Mouse (Mus musculus) midbrain, embryonic 12.5 days (tissue): ENCODE results near the gene Kcnj11. TPM values are rescaled to one million over a fixed set of nuclear protein-coding genes. Genes with fewer than 3 reads are reported as not detected.

Experiments used
- ATAC-seq: fragments of 200-750 bp; cut with Nextera tagmentation; 2 replicates; pipeline ENCODE4 v1.8.0; 2017; ENCODE audit warnings: low read depth, moderate TSS enrichment, moderate library complexity; ENCODE audit not compliant: low FRiP score
- H3K27ac ChIP-seq: fragments of 300-500 bp; sonication (generic); replicated peaks from 2 replicates; pipeline ENCODE4 v1.5.1; 2016; ENCODE audit warnings: mild to moderate bottlenecking
- H3K27me3 ChIP-seq: fragments of 300-500 bp; sonication (generic); 2 replicates; pipeline ENCODE4 v1.6.1; 2016; ENCODE audit warnings: mild to moderate bottlenecking
- H3K36me3 ChIP-seq: fragments of 300-500 bp; sonication (generic); 2 replicates; pipeline ENCODE4 v1.6.1; 2016
- H3K4me1 ChIP-seq: fragments of 300-500 bp; sonication (generic); 2 replicates; pipeline ENCODE4 v1.6.1; 2016
- H3K4me2 ChIP-seq: fragments of 300-500 bp; sonication (generic); replicated peaks from 2 replicates; pipeline ENCODE4 v1.6.1; 2016; ENCODE audit warnings: mild to moderate bottlenecking, moderate library complexity
- H3K4me3 ChIP-seq: fragments of 300-500 bp; sonication (generic); 2 replicates; pipeline ENCODE4 v1.5.1; 2016; ENCODE audit warnings: mild to moderate bottlenecking
- H3K9ac ChIP-seq: fragments of 300-500 bp; sonication (generic); replicated peaks from 2 replicates; pipeline ENCODE4 v1.6.1; 2016; ENCODE audit warnings: mild to moderate bottlenecking, moderate library complexity
- H3K9me3 ChIP-seq: fragments of 300-500 bp; sonication (generic); 2 replicates; pipeline ENCODE4 v1.6.1; 2016; ENCODE audit warnings: mild to moderate bottlenecking
- WGBS: fragments of 180-500 bp; shearing (Covaris S2); methylation state at CpG from one replicate; pipeline ENCODE4 v1.1.7; 2016; 5-methylcytosine and 5-hydroxymethylcytosine counted together
- polyA plus RNA-seq: library from polyadenylated mRNA; unstranded; fragments of >200 nt; fragmentation: Nextera tagmentation; extraction: Ambion mirVana; gene quantifications from 2 replicates; pipeline ENCODE4 v1.2.1, GENCODE M21; 2016

The Kcnj11 gene
- polyA plus RNA-seq, 1 experiment from 2014 or later, result 0.54 TPM

GRCm38 (mm10) chr7:46103075-46103591 lies 2.6 kb upstream of the Kcnj11 start:
- no peak overlapping the region for H3K27ac ChIP-seq
- peaks cover 26% of the 10 kb centered on the region for H3K27me3 ChIP-seq
- 79% methylated on average over 8 of the region's 8 CpGs for WGBS
- no peak overlapping the region for H3K4me2 ChIP-seq
- 0 out of 2 replicates have a peak, but pooled peaks cover 4% of the 10 kb centered on the region for H3K4me1 ChIP-seq
- no peaks in the 10 kb centered on the region for H3K9me3 ChIP-seq
- no peak for ATAC-seq
- no peaks in the 10 kb centered on the region for H3K36me3 ChIP-seq
- H3K4me3 ChIP-seq, result no peak overlapping the region
- H3K9ac ChIP-seq, result no peak overlapping the region

GRCm38 (mm10) chr7:46099682-46100081 lies 882 bp downstream of the Kcnj11 start:
- Histone ChIP-seq H3K4me3 (peak overlapping the region; percentile 61; the same call in 1 of the 2 replicates), H3K4me1 (0 out of 2 replicates have a peak, but pooled peaks cover 4% of the 10 kb centered on the region), H3K9me3 (no peaks in the 10 kb centered on the region), H3K36me3 (no peaks in the 10 kb centered on the region), H3K27ac (no peak overlapping the region), H3K4me2 (peak overlapping the region; percentile 68), H3K27me3 (peaks cover 58% of the 10 kb centered on the region), H3K9ac (no peak overlapping the region)
- WGBS, result 87% methylated on average over 13 of the region's 13 CpGs
- ATAC-seq, result 0 out of 2 replicates have a peak, but pooled peaks have one; percentile 4

GRCm38 (mm10) chr7:46098919-46099286 lies 1.7 kb downstream of the Kcnj11 start:
- Histone ChIP-seq H3K4me2 (no peak overlapping the region), H3K9ac (no peak overlapping the region), H3K4me3 (no peak overlapping the region), H3K9me3 (no peaks in the 10 kb centered on the region), H3K27ac (no peak overlapping the region), H3K27me3 (peaks cover 66% of the 10 kb centered on the region), H3K4me1 (0 out of 2 replicates have a peak, but pooled peaks cover 4% of the 10 kb centered on the region), H3K36me3 (no peaks in the 10 kb centered on the region)
- 95% methylated on average over 19 of the region's 19 CpGs for WGBS
- no peak for ATAC-seq

- WGBS, result 89% methylated on average over 19 of the region's 19 CpGs
- H3K36me3 ChIP-seq, result no peaks in the 10 kb centered on the region
- H3K9me3 ChIP-seq, result no peaks in the 10 kb centered on the region
- peaks cover 70% of the 10 kb centered on the region for H3K27me3 ChIP-seq
- H3K27ac ChIP-seq, result no peak overlapping the region
- H3K4me2 ChIP-seq, result no peak overlapping the region
- no peak overlapping the region for H3K4me3 ChIP-seq
- no peak overlapping the region for H3K9ac ChIP-seq
- H3K4me1 ChIP-seq, result 0 out of 2 replicates have a peak, but pooled peaks cover 4% of the 10 kb centered on the region
- ATAC-seq, result no peak
These were observed 2.2 kb downstream of the Kcnj11 start for GRCm38 (mm10) chr7:46098221-46098918.

GRCm38 (mm10) chr7:46097319-46097783 lies 3.2 kb downstream of the Kcnj11 start:
- no peaks in the 10 kb centered on the region for H3K36me3 ChIP-seq

GRCm38 (mm10) chr7:46096136-46096535 lies 4.4 kb downstream of the Kcnj11 start:
- H3K9me3 ChIP-seq, result no peaks in the 10 kb centered on the region
- peaks cover 78% of the 10 kb centered on the region for H3K27me3 ChIP-seq
- H3K9ac ChIP-seq, result no peak overlapping the region
- no peaks in the 10 kb centered on the region for H3K36me3 ChIP-seq
- ATAC-seq, result no peak
- WGBS, result 2% methylated on average over 4 of the region's 4 CpGs
- H3K4me1 ChIP-seq, result peaks cover 11% of the 10 kb centered on the region
- no peak overlapping the region for H3K4me2 ChIP-seq
- no peak overlapping the region for H3K4me3 ChIP-seq
- H3K27ac ChIP-seq, result no peak overlapping the region

More at GRCm38 (mm10) chr7:46097319-46097783, 3.2 kb downstream of the Kcnj11 start:
- H3K4me3 ChIP-seq, result no peak overlapping the region
- no peak overlapping the region for H3K9ac ChIP-seq
- H3K4me2 ChIP-seq, result no peak overlapping the region
- ATAC-seq, result no peak
- peaks cover 69% of the 10 kb centered on the region for H3K27me3 ChIP-seq
- no peaks in the 10 kb centered on the region for H3K9me3 ChIP-seq
- peaks cover 11% of the 10 kb centered on the region for H3K4me1 ChIP-seq
- 70% methylated on average over 4 of the region's 4 CpGs for WGBS
- H3K27ac ChIP-seq, result no peak overlapping the region

- 14% methylated on average over 8 of the region's 8 CpGs for WGBS
- ATAC-seq, result no peak
- no peak overlapping the region for H3K9ac ChIP-seq
These were observed 7.8 kb downstream of the Kcnj11 start for GRCm38 (mm10) chr7:46092803-46093202.

GRCm38 (mm10) chr7:46088241-46088640 lies 12.3 kb downstream of the Kcnj11 start:
- Histone ChIP-seq H3K4me2 (no peak overlapping the region), H3K4me3 (no peak overlapping the region), H3K9me3 (0 out of 2 replicates have a peak, but pooled peaks cover 7% of the 10 kb centered on the region), H3K27ac (no peak overlapping the region), H3K36me3 (peaks cover 18% of the 10 kb centered on the region), H3K4me1 (peaks cover 7% of the 10 kb centered on the region), H3K27me3 (peaks cover 29% of the 10 kb centered on the region), H3K9ac (no peak overlapping the region)
- 92% methylated on average over 6 of the region's 6 CpGs for WGBS
- ATAC-seq, result no peak

More at GRCm38 (mm10) chr7:46092803-46093202, 7.8 kb downstream of the Kcnj11 start:
- Histone ChIP-seq H3K4me1 (peaks cover 7% of the 10 kb centered on the region), H3K4me2 (no peak overlapping the region), H3K4me3 (no peak overlapping the region), H3K27ac (no peak overlapping the region), H3K36me3 (no peaks in the 10 kb centered on the region), H3K27me3 (peaks cover 70% of the 10 kb centered on the region), H3K9me3 (0 out of 2 replicates have a peak, but pooled peaks cover 7% of the 10 kb centered on the region)

GRCm38 (mm10) chr7:46086378-46086777 lies 14.2 kb downstream of the Kcnj11 start:
- Histone ChIP-seq H3K4me2 (no peak overlapping the region), H3K9me3 (0 out of 2 replicates have a peak, but pooled peaks cover 7% of the 10 kb centered on the region), H3K27ac (no peak overlapping the region), H3K4me1 (no peaks in the 10 kb centered on the region), H3K27me3 (peaks cover 18% of the 10 kb centered on the region), H3K9ac (no peak overlapping the region), H3K4me3 (no peak overlapping the region), H3K36me3 (peaks cover 37% of the 10 kb centered on the region)
- ATAC-seq, result no peak
- WGBS, result 89% methylated on average over 6 of the region's 6 CpGs

GRCm38 (mm10) chr7:46084839-46085513 lies 15.6 kb downstream of the Kcnj11 start:
- Histone ChIP-seq H3K4me2 (no peak overlapping the region), H3K4me3 (no peak overlapping the region), H3K27me3 (peaks cover 5% of the 10 kb centered on the region), H3K4me1 (no peaks in the 10 kb centered on the region), H3K27ac (no peak overlapping the region), H3K36me3 (peaks cover 51% of the 10 kb centered on the region), H3K9me3 (0 out of 2 replicates have a peak, but pooled peaks cover 7% of the 10 kb centered on the region), H3K9ac (no peak overlapping the region)
- WGBS, result 81% methylated on average over 16 of the region's 16 CpGs
- ATAC-seq, result 0 out of 2 replicates have a peak, but pooled peaks have one; percentile 19

GRCm38 (mm10) chr7:46084024-46084423 lies 16.5 kb downstream of the Kcnj11 start:
- Histone ChIP-seq H3K9me3 (0 out of 2 replicates have a peak, but pooled peaks cover 7% of the 10 kb centered on the region), H3K36me3 (peaks cover 60% of the 10 kb centered on the region), H3K4me3 (no peak overlapping the region), H3K4me1 (no peaks in the 10 kb centered on the region), H3K27me3 (peaks cover 3% of the 10 kb centered on the region; the same call in 1 of the 2 replicates), H3K4me2 (no peak overlapping the region), H3K27ac (no peak overlapping the region), H3K9ac (no peak overlapping the region)
- WGBS, result 94% methylated on average over 10 of the region's 10 CpGs
- no peak for ATAC-seq

- no peak for ATAC-seq
- no peak overlapping the region for H3K9ac ChIP-seq
- no peak overlapping the region for H3K27ac ChIP-seq
- H3K36me3 ChIP-seq, result peaks cover 93% of the 10 kb centered on the region
- no peak overlapping the region for H3K4me3 ChIP-seq
- no peaks in the 10 kb centered on the region for H3K9me3 ChIP-seq
- 95% methylated on average over 12 of the region's 12 CpGs for WGBS
- H3K27me3 ChIP-seq, result no peaks in the 10 kb centered on the region
- H3K4me1 ChIP-seq, result no peaks in the 10 kb centered on the region
- no peak overlapping the region for H3K4me2 ChIP-seq
These were observed 22.9 kb downstream of the Kcnj11 start for GRCm38 (mm10) chr7:46077675-46078074.
